Mouse (Mus musculus) CH12.LX (cell line): Measurements from ENCODE around the gene Coro6. TPM values are rescaled to one million over a fixed set of nuclear protein-coding genes. Genes with fewer than 3 reads are reported as not detected.
A peak's percentile ranks its signal among the peaks of the same experiment; 100 is the strongest.

Experiments
- DNase-seq: peaks from one replicate; pipeline ENCODE4 v3.0.0-alpha.2; 2013; ENCODE audit errors: extremely low read depth
- H3K27ac ChIP-seq: 2 replicates; pipeline ENCODE4 v1.5.1; 2012; ENCODE audit warnings: low read depth, mild to moderate bottlenecking, control low read depth, moderate library complexity; ENCODE audit not compliant: insufficient read depth
- H3K27me3 ChIP-seq: replicated peaks from 2 replicates; pipeline ENCODE3; 2012; ENCODE audit warnings: inconsistent platforms
- H3K36me3 ChIP-seq, 2 experiments: replicated peaks in 1 of 2; 2 replicates each; pipeline versions ENCODE3 to v1.6.1; 2012; ENCODE audit warnings: inconsistent platforms in 1 of 2, low read length in 1 of 2, mild to moderate bottlenecking in 1 of 2, mixed read lengths in 1 of 2, moderate library complexity in 1 of 2; ENCODE audit not compliant: control insufficient read depth in 1 of 2, insufficient read depth in 1 of 2
- H3K4me1 ChIP-seq, 2 experiments: 2 replicates each; pipeline ENCODE4 v1.6.1; 2012; ENCODE audit warnings: inconsistent platforms in 1 of 2, moderate library complexity in 1 of 2; ENCODE audit not compliant: insufficient read depth in 2 of 2, control insufficient read depth in 1 of 2
- H3K4me2 ChIP-seq: 2 replicates; pipeline ENCODE4 v1.6.1; 2012; ENCODE audit warnings: low read depth, mild to moderate bottlenecking, control low read depth; ENCODE audit not compliant: poor library complexity, insufficient read depth, severe bottlenecking
- H3K4me3 ChIP-seq, 3 experiments: fragments of 150-350 bp in 1 of 3; sonication (generic) in 1 of 3; replicated peaks in 1 of 3; 2 replicates each; pipeline versions ENCODE3 to v1.5.1; 2011 to 2012; ENCODE audit warnings: low read depth in 2 of 3, low read length in 2 of 3, mild to moderate bottlenecking in 2 of 3, moderate library complexity in 2 of 3, control low read depth in 1 of 3, improper control_type of control experiment in 1 of 3, inconsistent platforms in 1 of 3, mixed read lengths in 1 of 3; ENCODE audit not compliant: poor library complexity in 1 of 3
- H3K79me2 ChIP-seq: replicated peaks from 2 replicates; pipeline ENCODE4 v1.6.1; 2012; ENCODE audit warnings: mild to moderate bottlenecking, moderate library complexity; ENCODE audit not compliant: control insufficient read depth, poor library complexity, insufficient read depth, severe bottlenecking; ENCODE audit errors: extremely low read depth
- H3K9ac ChIP-seq: 2 replicates; pipeline ENCODE4 v1.6.1; 2012; ENCODE audit warnings: low read depth, mild to moderate bottlenecking, control low read depth, moderate library complexity; ENCODE audit not compliant: insufficient read depth
- H3K9me3 ChIP-seq: replicated peaks from 2 replicates; pipeline ENCODE3; 2012; ENCODE audit warnings: low read length, inconsistent platforms, mixed read lengths
- BHLHE40 ChIP-seq: IDR thresholded peaks from 2 replicates; pipeline ENCODE4 v1.6.1; 2011; ENCODE audit warnings: mild to moderate bottlenecking, low read depth, low read length, improper control_type of control experiment
- CHD1 ChIP-seq: IDR thresholded peaks from 2 replicates; pipeline ENCODE4 v1.6.1; 2012; ENCODE audit warnings: low read depth, low read length, improper control_type of control experiment, inconsistent platforms
- CHD2 ChIP-seq: IDR thresholded peaks from 2 replicates; pipeline ENCODE4 v1.6.1; 2011; ENCODE audit warnings: low read length, improper control_type of control experiment
- CTCF ChIP-seq, 2 experiments: IDR thresholded peaks in 1 of 2; conservative IDR thresholded peaks in 1 of 2; 2 replicates each; pipeline ENCODE4 v1.5.1; 2011 to 2012; ENCODE audit warnings: low read depth in 2 of 2, low read length in 2 of 2, improper control_type of control experiment in 1 of 2, inconsistent platforms in 1 of 2, mild to moderate bottlenecking in 1 of 2, moderate library complexity in 1 of 2
- E2F4 ChIP-seq: IDR thresholded peaks from 2 replicates; pipeline ENCODE4 v1.6.1; 2011; ENCODE audit warnings: low read depth, low read length, improper control_type of control experiment; ENCODE audit not compliant: insufficient replicate concordance
- ELF1 ChIP-seq: IDR thresholded peaks from 2 replicates; pipeline ENCODE4 v1.6.1; 2014; ENCODE audit warnings: low read depth, mild to moderate bottlenecking, inconsistent platforms, low read length, improper control_type of control experiment
- EP300 ChIP-seq: IDR thresholded peaks from 2 replicates; pipeline ENCODE4 v1.6.1; 2011; ENCODE audit warnings: low read length, improper control_type of control experiment
- ETS1 ChIP-seq: conservative IDR thresholded peaks from 2 replicates; pipeline ENCODE4 v1.6.1; 2012; ENCODE audit warnings: low read depth, mild to moderate bottlenecking, inconsistent platforms, low read length, improper control_type of control experiment, moderate library complexity
- GABPA ChIP-seq: IDR thresholded peaks from 2 replicates; pipeline ENCODE4 v1.6.1; 2012; ENCODE audit warnings: low read depth, low read length, improper control_type of control experiment, inconsistent platforms; ENCODE audit not compliant: insufficient replicate concordance
- HCFC1 ChIP-seq: IDR thresholded peaks from 2 replicates; pipeline ENCODE4 v1.6.1; 2012; ENCODE audit warnings: low read depth, mild to moderate bottlenecking, inconsistent platforms, low read length, improper control_type of control experiment
- IRF4 ChIP-seq: IDR thresholded peaks from 2 replicates; pipeline ENCODE4 v1.6.1; 2014; ENCODE audit warnings: low read depth, mild to moderate bottlenecking, inconsistent platforms, low read length, improper control_type of control experiment
- JUN ChIP-seq: IDR thresholded peaks from 2 replicates; pipeline ENCODE4 v1.6.1; 2011; ENCODE audit warnings: low read depth, mild to moderate bottlenecking, low read length, improper control_type of control experiment, moderate library complexity; ENCODE audit not compliant: insufficient read depth
- KAT2A ChIP-seq: IDR thresholded peaks from 2 replicates; pipeline ENCODE4 v1.6.1; 2012; ENCODE audit warnings: low read length, improper control_type of control experiment, inconsistent platforms; ENCODE audit not compliant: insufficient replicate concordance
- MAFK ChIP-seq: IDR thresholded peaks from 2 replicates; pipeline ENCODE4 v1.6.1; 2011; ENCODE audit warnings: low read length, improper control_type of control experiment; ENCODE audit not compliant: insufficient replicate concordance
- MEF2A ChIP-seq: IDR thresholded peaks from 2 replicates; pipeline ENCODE4 v1.6.1; 2014; ENCODE audit warnings: low read depth, mild to moderate bottlenecking, inconsistent platforms, low read length, improper control_type of control experiment, borderline replicate concordance
- NELFE ChIP-seq: IDR thresholded peaks from 2 replicates; pipeline ENCODE4 v1.6.1; 2011; ENCODE audit warnings: low read depth, low read length, improper control_type of control experiment
- NRF1 ChIP-seq: IDR thresholded peaks from 2 replicates; pipeline ENCODE4 v1.6.1; 2014; ENCODE audit warnings: low read depth, mild to moderate bottlenecking, inconsistent platforms, low read length, improper control_type of control experiment, moderate library complexity
- PAX5 ChIP-seq: IDR thresholded peaks from 2 replicates; pipeline ENCODE4 v1.6.1; 2012; ENCODE audit warnings: low read length, inconsistent platforms, mixed read lengths
- POLR2A ChIP-seq: IDR thresholded peaks from 2 replicates; pipeline ENCODE4 v1.6.1; 2011; ENCODE audit warnings: low read depth, mild to moderate bottlenecking, improper control_type of control experiment, low read length
- POLR2AphosphoS2 ChIP-seq: IDR thresholded peaks from 2 replicates; pipeline ENCODE4 v1.6.1; 2011; ENCODE audit warnings: low read depth, low read length, improper control_type of control experiment
- SMC3 ChIP-seq: IDR thresholded peaks from 2 replicates; pipeline ENCODE4 v1.6.1; 2011; ENCODE audit warnings: low read depth, low read length, improper control_type of control experiment
- TCF12 ChIP-seq: IDR thresholded peaks from 2 replicates; pipeline ENCODE4 v1.6.1; 2014; ENCODE audit warnings: low read depth, mild to moderate bottlenecking, inconsistent platforms, low read length, improper control_type of control experiment
- UBTF ChIP-seq: IDR thresholded peaks from 2 replicates; pipeline ENCODE4 v1.6.1; 2012; ENCODE audit warnings: low read depth, mild to moderate bottlenecking, inconsistent platforms, low read length, improper control_type of control experiment, moderate library complexity
- USF1 ChIP-seq: IDR thresholded peaks from 2 replicates; pipeline ENCODE4 v1.6.1; 2014; ENCODE audit warnings: low read depth, mild to moderate bottlenecking, inconsistent platforms, low read length, improper control_type of control experiment
- USF2 ChIP-seq: conservative IDR thresholded peaks from 2 replicates; pipeline ENCODE4 v1.6.1; 2011; ENCODE audit warnings: low read depth, low read length, improper control_type of control experiment
- ZKSCAN1 ChIP-seq: IDR thresholded peaks from 2 replicates; pipeline ENCODE4 v1.6.1; 2012; ENCODE audit warnings: low read depth, inconsistent platforms, low read length, improper control_type of control experiment, borderline replicate concordance
- dilution Hi-C: fragments of 300-500 bp; cut with MboI; formaldehyde crosslinking; loops from 2 replicates; pipeline ENCODE4 v1.14.3; 2020; ENCODE audit warnings: low sequenced_read_pairs; ENCODE audit not compliant: extremely low pct_unique_long_range_greater_than_20kb, extremely low pct_ligation_motif_present
- in situ Hi-C: fragments of 300-500 bp; cut with MboI; formaldehyde crosslinking; loops from 3 replicates; pipeline ENCODE4 v1.14.3; 2019; ENCODE audit warnings: low sequenced_read_pairs, low pct_ligation_motif_present, low pct_unique_long_range_greater_than_20kb, mixed read lengths
- polyA plus RNA-seq: library from polyadenylated mRNA; unstranded; fragments of >175 nt; gene quantifications from 2 replicates; pipeline ENCODE4 v1.2.1, GENCODE M21; 2012; ENCODE audit warnings: low read depth; ENCODE audit not compliant: insufficient read length
- total RNA-seq, 2 experiments: library from RNA; depleted of rRNA; stranded (reverse); fragments of 300-350 nt in 1 of 2; fragments of >200 nt in 1 of 2; gene quantifications; 2 replicates each; pipeline ENCODE4 v1.2.3; 2012 to 2014

Coro6 gene
- total and polyA plus RNA-seq, 3 experiments: 0.25 to 0.39 TPM; not detected in 1

- TF ChIP-seq ZKSCAN1: no peak
Observed at GRCm38 (mm10) chr11:77442186-77443170, 19.7 kb upstream of the Coro6 start (continued).

DNA sequence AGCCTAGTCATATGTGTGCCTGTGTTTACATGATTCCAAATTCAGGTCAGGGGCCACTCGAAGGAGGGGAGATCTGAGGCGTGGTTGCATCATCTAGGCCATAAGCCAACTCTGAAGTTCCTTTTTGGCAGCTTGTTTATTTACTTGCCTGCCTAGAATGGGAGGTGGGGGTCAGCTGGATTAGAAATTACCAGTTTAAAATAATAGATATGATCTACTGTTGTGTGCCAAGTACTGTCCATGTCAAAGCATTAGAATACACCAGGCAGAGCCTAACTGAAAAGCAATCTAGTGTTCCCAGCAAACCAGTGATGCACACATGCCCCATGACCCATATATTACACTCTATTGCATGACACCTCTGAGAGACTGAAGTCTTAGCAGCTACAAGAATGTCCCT lies 17.3 kb upstream of the Coro6 start:
- Histone ChIP-seq H3K9ac (peak overlapping the region; percentile 17; the same call in 1 of the 2 replicates), H3K79me2 (no peaks in the 10 kb centered on the region), H3K9me3 (no peaks in the 10 kb centered on the region), H3K4me2 (no peak overlapping the region), H3K36me3 (peaks cover 18 to 41% of the 10 kb centered on the region in 2 experiments), H3K4me1 (peaks cover 25 to 73% of the 10 kb centered on the region in 2 experiments), H3K27ac (no peak overlapping the region), H3K4me3 (no peak overlapping the region), H3K27me3 (no peaks in the 10 kb centered on the region)
- TF ChIP-seq GABPA (no peak), CTCF (conservative IDR thresholded peaks at IDR 0.05 in 1 of 2, IDR thresholded peaks at IDR 0.05 in 1 of 2; ENCODE audit: low read depth in 2 of 2, low read length in 2 of 2) (no peak), SMC3 (no peak), NRF1 (no peak)
- in situ Hi-C loops (loop anchor here (5.0 to 10.0 kb wide), 4 partner anchors 100 to 340 kb away; partner anchors contain the start of gene Ssh2), dilution Hi-C loops (no loop called here)
- no peak for DNase-seq

GRCm38 (mm10) chr11:77446628-77447041 lies 15.6 kb upstream of the Coro6 start:
- peaks cover 25 to 63% of the 10 kb centered on the region in 2 experiments for H3K4me1 ChIP-seq
- 0 out of 2 replicates have a peak overlapping the region, but pooled peaks have one; percentile 24 for H3K9ac ChIP-seq
- no peak overlapping the region for H3K4me3 ChIP-seq
- no peaks in the 10 kb centered on the region for H3K27me3 ChIP-seq
- dilution Hi-C loops: no loop called here
- peak overlapping the region; percentile 38; the same call in 1 of the 2 replicates for H3K4me2 ChIP-seq
- peak; percentile 94 for DNase-seq
- H3K79me2 ChIP-seq: no peaks in the 10 kb centered on the region
- H3K36me3 ChIP-seq: peaks cover 14 to 44% of the 10 kb centered on the region in 2 experiments
- H3K9me3 ChIP-seq: no peaks in the 10 kb centered on the region
- H3K27ac ChIP-seq: peak overlapping the region; percentile 5
- in situ Hi-C loops: loop anchor here (5.0 to 10.0 kb wide), 4 partner anchors 102 to 342 kb away; partner anchors contain the start of gene Ssh2
- TF ChIP-seq CTCF (conservative IDR thresholded peaks at IDR 0.05 in 1 of 2, IDR thresholded peaks at IDR 0.05 in 1 of 2; ENCODE audit: low read depth in 2 of 2, low read length in 2 of 2) (peak; percentile 92 to 98), E2F4 (no peak), BHLHE40 (peak; percentile 93), KAT2A (0 out of 2 replicates have a peak, but pooled peaks have one; percentile 17), NELFE (peak; percentile 23; the same call in 1 of the 2 replicates), MEF2A (peak; percentile 56; the same call in 1 of the 2 replicates), POLR2AphosphoS2 (no peak), JUN (no peak), PAX5 (no peak), TCF12 (peak; percentile 74; the same call in 1 of the 2 replicates), ETS1 (peak; percentile 74), IRF4 (no peak), CHD2 (no peak; the same call in 1 of the 2 replicates), POLR2A (0 out of 2 replicates have a peak, but pooled peaks have one; percentile 27), ELF1 (no peak; the same call in 1 of the 2 replicates), USF1 (peak; percentile 42), HCFC1 (no peak; the same call in 1 of the 2 replicates), EP300 (peak; percentile 35; the same call in 1 of the 2 replicates), CHD1 (no peak), USF2 (peak; percentile 44; the same call in 1 of the 2 replicates), UBTF (0 out of 2 replicates have a peak, but pooled peaks have one; percentile 51), MAFK (peak; percentile 95)
